Mouse (Mus musculus): ENCODE results near the gene Anp32a.

Anp32a gene

GRCm38 (mm10) chr9:62341123-62341486, at the start of gene Anp32a:
Anp32a (plus strand) TSS chr9:62341293.
- peak; percentile 99 for DNase-seq (ENCODE audit: low spot score)

- peak; percentile 87 for DNase-seq (ENCODE audit: low spot score)
Measured at GRCm38 (mm10) chr9:62295006-62295698, 45.9 kb upstream of the Anp32a start.

DNA sequence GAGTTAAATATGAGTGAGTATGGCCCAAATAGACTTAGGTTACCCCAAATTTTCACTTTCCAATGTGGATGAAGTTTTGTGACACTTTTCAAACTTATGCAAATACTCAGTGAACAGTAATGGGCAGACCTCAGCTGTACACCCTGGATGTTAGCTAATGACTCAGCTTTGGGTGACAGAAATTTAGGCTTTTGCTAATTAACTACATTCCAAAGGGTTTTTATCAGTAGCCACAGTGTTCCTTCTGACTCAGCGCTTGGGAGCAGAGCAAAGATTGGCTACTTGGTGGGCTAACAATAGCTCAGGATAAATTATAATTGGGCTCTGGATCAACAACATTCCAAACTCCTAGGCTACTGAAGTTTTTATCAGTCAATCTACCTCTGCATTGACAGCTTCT, 44.2 kb upstream of the Anp32a start:
- no peak for DNase-seq (ENCODE audit: low spot score)

- no peak for DNase-seq (ENCODE audit: low spot score)
Measured at GRCm38 (mm10) chr9:62315556-62315955, 25.5 kb upstream of the Anp32a start.

DNA sequence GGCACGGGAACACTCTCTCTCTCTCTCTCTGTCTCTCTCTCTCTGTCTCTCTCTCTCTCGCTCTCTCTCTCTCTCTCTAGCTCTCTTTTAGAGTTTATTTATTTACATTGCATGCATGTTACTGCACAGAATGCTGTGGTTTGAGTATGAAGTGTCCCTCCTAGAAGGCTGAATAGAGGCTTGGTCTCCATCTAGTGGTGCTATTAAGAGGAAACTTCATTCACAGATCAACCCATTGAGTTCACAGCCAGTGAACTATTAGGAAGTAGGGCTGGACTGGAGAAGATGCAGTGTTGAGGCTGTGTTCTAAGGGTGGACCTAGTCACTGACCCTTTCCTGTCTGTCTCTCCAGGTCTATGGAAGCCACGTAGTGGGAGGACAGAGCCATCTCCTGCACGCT, 22.4 kb upstream of the Anp32a start:
- no peak for DNase-seq (ENCODE audit: low spot score)

GRCm38 (mm10) chr9:62323816-62324215, 17.3 kb upstream of the Anp32a start:
- DNase-seq (ENCODE audit: low spot score): no peak

DNA sequence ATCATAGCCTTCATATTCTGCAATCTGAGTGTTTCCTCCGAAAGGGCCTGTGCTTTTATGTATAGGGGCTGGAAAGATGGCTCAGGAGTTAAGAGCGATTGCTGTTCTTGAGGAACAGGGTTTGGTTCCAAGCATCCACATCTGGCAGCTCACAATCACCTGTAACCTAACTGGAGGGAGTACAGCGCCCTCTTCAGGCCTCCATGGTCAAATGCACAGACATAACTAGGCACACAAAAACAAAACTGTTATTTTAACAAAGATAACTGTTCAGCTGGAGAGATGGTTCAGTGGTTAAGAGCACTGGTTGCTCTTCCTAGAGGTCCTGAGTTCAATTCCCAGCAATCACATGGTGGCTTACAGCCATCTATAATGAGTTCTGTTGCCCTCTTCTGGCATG, 15.1 kb upstream of the Anp32a start:
- no peak for DNase-seq (ENCODE audit: low spot score)

DNA sequence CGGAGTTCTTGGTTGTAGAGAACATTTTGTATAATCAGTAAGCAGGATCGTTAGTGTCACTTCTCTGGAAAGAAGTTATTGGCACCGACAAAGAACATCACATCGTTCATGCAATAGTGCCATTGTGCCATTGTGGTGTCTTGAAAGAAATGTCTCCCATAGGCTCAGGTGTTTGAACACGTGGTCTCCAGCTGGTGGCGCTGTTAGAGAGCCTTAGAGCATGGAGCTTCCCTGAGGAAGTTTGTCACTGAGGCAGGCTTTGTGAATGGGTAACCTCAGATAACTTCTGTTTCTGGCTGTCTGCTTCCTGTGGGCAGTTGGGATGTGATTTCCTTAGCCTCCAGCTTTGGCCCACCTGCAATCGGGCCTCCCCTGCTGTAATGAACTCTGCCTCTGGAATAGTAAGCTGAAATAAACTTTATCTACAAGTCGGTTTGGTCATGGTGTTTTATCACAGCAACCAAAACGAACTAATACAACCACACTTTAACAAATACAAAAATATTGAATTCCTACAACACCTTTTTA, 6.7 kb upstream of the Anp32a start:
- DNase-seq (ENCODE audit: low spot score): no peak

- no peak for DNase-seq (ENCODE audit: low spot score)
Measured at GRCm38 (mm10) chr9:62335396-62335795, 5.7 kb upstream of the Anp32a start.

- DNase-seq (ENCODE audit: low spot score): no peak
Measured at GRCm38 (mm10) chr9:62337924-62338635, 3.0 kb upstream of the Anp32a start.

DNA sequence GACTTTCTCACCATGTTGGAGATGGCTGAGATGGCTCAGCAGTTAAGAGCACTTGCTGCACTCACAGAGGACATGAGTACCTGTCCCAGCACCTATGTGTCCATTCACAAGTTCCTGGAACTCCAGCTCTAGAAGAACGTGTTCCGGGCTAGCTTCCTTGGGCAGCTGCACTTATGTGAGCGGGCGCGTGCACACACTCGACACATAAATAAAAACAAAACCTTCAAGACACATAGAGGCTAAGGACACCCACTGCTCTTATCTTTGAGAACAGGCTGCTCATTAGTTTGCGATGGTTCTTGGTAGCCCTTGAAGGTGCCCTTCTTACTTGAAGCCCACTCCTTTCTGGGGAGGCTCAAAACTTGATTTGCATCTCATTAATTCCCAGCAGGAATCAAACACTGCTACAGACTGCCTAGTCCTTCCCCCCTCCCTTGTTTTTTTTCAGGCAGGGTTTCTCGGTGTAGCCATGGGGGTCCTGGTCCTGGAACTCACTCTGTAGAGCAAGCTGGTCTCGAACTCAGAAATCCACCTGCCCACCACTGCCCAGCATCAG, 2.4 kb upstream of the Anp32a start:
- no peak for DNase-seq (ENCODE audit: low spot score)

GRCm38 (mm10) chr9:62340301-62341122, 581 bp upstream of the Anp32a start:
- DNase-seq (ENCODE audit: low spot score): no peak

GRCm38 (mm10) chr9:62341701-62342440, 778 bp downstream of the Anp32a start:
- peak; percentile 66 for DNase-seq (ENCODE audit: low spot score)

DNA sequence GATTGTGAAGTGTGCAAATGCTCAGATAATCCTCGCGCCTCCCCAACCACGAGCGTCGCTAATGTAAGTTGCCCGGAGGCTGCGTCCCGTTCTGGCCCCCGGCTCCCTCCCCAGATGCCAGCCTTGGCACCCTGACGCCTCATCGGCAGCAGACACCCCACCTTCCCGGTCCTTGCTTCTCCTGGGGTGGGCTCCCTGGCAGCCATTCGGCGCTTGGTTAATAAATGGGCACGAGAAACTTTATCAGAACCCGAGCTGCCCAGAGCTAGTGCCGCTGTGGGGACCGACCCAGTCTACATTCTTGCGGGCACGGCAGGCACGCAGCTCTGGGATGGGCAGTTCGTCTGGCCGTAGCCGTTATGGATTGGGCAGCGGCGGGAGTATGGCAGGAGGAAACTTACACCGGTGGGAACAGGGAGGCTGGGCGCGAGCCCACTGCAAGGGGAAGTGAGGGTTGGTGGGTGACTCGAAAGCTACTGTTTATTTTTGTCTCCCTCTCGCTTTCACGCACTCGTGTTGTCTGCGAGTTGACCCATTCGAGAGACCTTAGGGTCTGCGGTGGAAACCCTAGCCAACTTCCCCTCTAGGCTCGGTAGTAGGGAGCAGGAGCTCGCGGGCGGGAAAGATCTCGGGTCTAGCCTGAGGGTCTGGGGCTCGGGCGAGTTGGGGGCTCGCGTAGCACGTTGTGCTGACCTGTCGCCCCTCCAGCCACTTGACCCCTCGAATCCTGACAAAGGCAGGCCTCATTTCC, 1.5 kb downstream of the Anp32a start:
- peak; percentile 71 for DNase-seq (ENCODE audit: low spot score)

- DNase-seq (ENCODE audit: low spot score): peak; percentile 91
Measured at GRCm38 (mm10) chr9:62343192-62343903, 2.3 kb downstream of the Anp32a start.

- peak; percentile 85 for DNase-seq (ENCODE audit: low spot score)
Measured at GRCm38 (mm10) chr9:62343904-62344491, 2.9 kb downstream of the Anp32a start.

- DNase-seq (ENCODE audit: low spot score): peak; percentile 76
Measured at GRCm38 (mm10) chr9:62344545-62344944, 3.5 kb downstream of the Anp32a start.

- no peak for DNase-seq (ENCODE audit: low spot score)
Measured at GRCm38 (mm10) chr9:62345081-62345481, 4.0 kb downstream of the Anp32a start.

- DNase-seq (ENCODE audit: low spot score): no peak
Measured at GRCm38 (mm10) chr9:62345633-62346387, 4.7 kb downstream of the Anp32a start.

Data from testis, postnatal 10 days (tissue).